Mouse (Mus musculus) limb, embryonic 14.5 days (tissue): ENCODE measurements around the gene Acp1. TPM values are rescaled to one million over a fixed set of nuclear protein-coding genes. Genes with fewer than 3 reads are reported as not detected.

Source experiments
- ATAC-seq: fragments of 200-750 bp; cut with Nextera tagmentation; 2 replicates; pipeline ENCODE4 v1.8.0; 2017; ENCODE audit warnings: low read depth, moderate number of reproducible peaks, moderate TSS enrichment; ENCODE audit not compliant: low FRiP score
- DNase-seq: peaks from one replicate; pipeline ENCODE4 v3.0.0-alpha.2; 2015; ENCODE audit warnings: low spot score
- H3K27ac ChIP-seq: fragments of 300-500 bp; sonication (generic); replicated peaks from 2 replicates; pipeline ENCODE4 v1.5.1; 2014; ENCODE audit warnings: low read depth, mild to moderate bottlenecking, low read length, moderate library complexity, mixed read lengths
- H3K27me3 ChIP-seq: fragments of 300-500 bp; sonication (generic); 2 replicates; pipeline ENCODE4 v1.6.1; 2014; ENCODE audit warnings: low read length, mixed read lengths; ENCODE audit not compliant: control insufficient read depth, insufficient read depth
- H3K36me3 ChIP-seq: fragments of 300-500 bp; sonication (generic); 2 replicates; pipeline ENCODE4 v1.6.1; 2014; ENCODE audit warnings: mild to moderate bottlenecking, low read length, moderate library complexity, mixed read lengths; ENCODE audit not compliant: control insufficient read depth, insufficient read depth
- H3K4me1 ChIP-seq: fragments of 300-500 bp; sonication (generic); 2 replicates; pipeline ENCODE4 v1.6.1; 2014; ENCODE audit warnings: antibody characterized with exemption, low read length, mixed read lengths; ENCODE audit not compliant: control insufficient read depth, insufficient read depth
- H3K4me2 ChIP-seq: fragments of 300-500 bp; sonication (generic); replicated peaks from 2 replicates; pipeline ENCODE4 v1.6.1; 2014; ENCODE audit warnings: low read depth, mild to moderate bottlenecking, low read length, moderate library complexity; ENCODE audit not compliant: severe bottlenecking
- H3K4me3 ChIP-seq: fragments of 300-500 bp; sonication (generic); replicated peaks from 2 replicates; pipeline ENCODE4 v1.5.1; 2014; ENCODE audit warnings: low read length
- H3K9ac ChIP-seq: fragments of 300-500 bp; sonication (generic); 2 replicates; pipeline ENCODE4 v1.6.1; 2014; ENCODE audit warnings: mild to moderate bottlenecking, low read depth, low read length, moderate library complexity; ENCODE audit not compliant: severe bottlenecking
- H3K9me3 ChIP-seq: fragments of 300-500 bp; sonication (generic); 2 replicates; pipeline ENCODE4 v1.6.1; 2016; ENCODE audit warnings: low read length; ENCODE audit not compliant: control insufficient read depth
- POLR2A ChIP-seq: fragments of 200-500 bp; IDR thresholded peaks from 2 replicates; pipeline ENCODE4 v1.8.0; 2012; ENCODE audit warnings: inconsistent platforms, mild to moderate bottlenecking, moderate library complexity, borderline replicate concordance; ENCODE audit not compliant: insufficient read depth, insufficient read length; ENCODE audit errors: extremely low read depth
- WGBS: fragments of 180-500 bp; shearing (Covaris S2); extraction: QIAGEN DNeasy Blood & Tissue Kit; methylation state at CpG from one replicate; pipeline ENCODE4 v1.1.7; 2014; 5-methylcytosine and 5-hydroxymethylcytosine counted together
- polyA plus RNA-seq, 2 experiments: library from polyadenylated mRNA; depleted of rRNA in 1 of 2; stranded (reverse) in 1 of 2; unstranded in 1 of 2; fragments of >200 nt; fragmentation: Nextera tagmentation in 1 of 2; extraction: Ambion mirVana in 1 of 2; gene quantifications; 2 replicates each; pipeline versions ENCODE4 v1.2.1 to v1.2.3; 2012 to 2014

Acp1 gene
- polyA plus RNA-seq, 2 experiments = 27.3 to 169 TPM

GRCm38 (mm10) chr12:30928182-30928581 is 16.8 kb upstream of the Acp1 start:
- Histone ChIP-seq H3K9ac (no peak overlapping the region), H3K4me3 (no peak overlapping the region), H3K4me1 (no peaks in the 10 kb centered on the region), H3K4me2 (no peak overlapping the region), H3K27ac (no peak overlapping the region), H3K36me3 (0 out of 2 replicates have a peak, but pooled peaks cover 2% of the 10 kb centered on the region), H3K9me3 (no peaks in the 10 kb centered on the region), H3K27me3 (no peaks in the 10 kb centered on the region)
- no peak for TF ChIP-seq POLR2A
- ATAC-seq (no peak), DNase-seq (no peak)
- 80% methylated on average over 6 of the region's 6 CpGs for WGBS

GRCm38 (mm10) chr12:30922401-30922800 is 11.0 kb upstream of the Acp1 start:
- no peak for ATAC-seq
- WGBS = 71% methylated on average over 3 of the region's 3 CpGs
- no peaks in the 10 kb centered on the region for H3K9me3 ChIP-seq

GRCm38 (mm10) chr12:30912840-30913239 is 1.5 kb upstream of the Acp1 start:
- no peak overlapping the region for H3K27ac ChIP-seq
- no peaks in the 10 kb centered on the region for H3K9me3 ChIP-seq
- 0 out of 2 replicates have a peak overlapping the region, but pooled peaks have one; percentile 63 for H3K4me3 ChIP-seq
- peaks cover 9% of the 10 kb centered on the region; the same call in 1 of the 2 replicates for H3K4me1 ChIP-seq
- no peaks in the 10 kb centered on the region for H3K27me3 ChIP-seq
- no peak for DNase-seq
- no peak overlapping the region for H3K9ac ChIP-seq
- H3K4me2 ChIP-seq = no peak overlapping the region
- 72% methylated on average over 3 of the region's 3 CpGs for WGBS
- H3K36me3 ChIP-seq = 0 out of 2 replicates have a peak, but pooled peaks cover 6% of the 10 kb centered on the region
- no peak for TF ChIP-seq POLR2A
- no peak for ATAC-seq

More at GRCm38 (mm10) chr12:30922401-30922800, 11.0 kb upstream of the Acp1 start:
- no peak for DNase-seq
- Histone ChIP-seq H3K27me3 (no peaks in the 10 kb centered on the region), H3K36me3 (0 out of 2 replicates have a peak, but pooled peaks cover 2% of the 10 kb centered on the region), H3K4me3 (no peak overlapping the region), H3K4me1 (no peaks in the 10 kb centered on the region), H3K4me2 (no peak overlapping the region), H3K27ac (no peak overlapping the region), H3K9ac (no peak overlapping the region)
- TF ChIP-seq POLR2A = no peak

GRCm38 (mm10) chr12:30912048-30912381 is 626 bp upstream of the Acp1 start:
- ATAC-seq = 0 out of 2 replicates have a peak, but pooled peaks have one; percentile 21
- Histone ChIP-seq H3K4me1 (peaks cover 9% of the 10 kb centered on the region; the same call in 1 of the 2 replicates), H3K27me3 (no peaks in the 10 kb centered on the region), H3K9me3 (no peaks in the 10 kb centered on the region), H3K27ac (no peak overlapping the region), H3K4me3 (peak overlapping the region; percentile 63), H3K36me3 (0 out of 2 replicates have a peak, but pooled peaks cover 6% of the 10 kb centered on the region), H3K9ac (peak overlapping the region; percentile 77), H3K4me2 (peak overlapping the region; percentile 88)
- no peak for TF ChIP-seq POLR2A
- under 1% methylated on average over 19 of the region's 19 CpGs for WGBS
- DNase-seq = peak; percentile 17

GRCm38 (mm10) chr12:30910860-30911259 is 529 bp downstream of the Acp1 start:
- 0 out of 2 replicates have a peak, but pooled peaks cover 6% of the 10 kb centered on the region for H3K36me3 ChIP-seq

More at GRCm38 (mm10) chr12:30910860-30911259, 529 bp downstream of the Acp1 start:
- Histone ChIP-seq H3K9me3 (no peaks in the 10 kb centered on the region), H3K27ac (peak overlapping the region; percentile 55), H3K27me3 (no peaks in the 10 kb centered on the region), H3K4me3 (peak overlapping the region; percentile 63), H3K4me1 (peaks cover 9% of the 10 kb centered on the region; the same call in 1 of the 2 replicates), H3K4me2 (peak overlapping the region; percentile 88), H3K9ac (peak overlapping the region; percentile 77)
- TF ChIP-seq POLR2A = no peak
- WGBS = 20% methylated on average over 8 of the region's 8 CpGs
- DNase-seq (peak; percentile 8), ATAC-seq (no peak)
